Mouse (Mus musculus) gastrocnemius, postnatal 4 days (tissue): ENCODE measurements around the gene Slc34a1. TPM values are rescaled to one million over a fixed set of nuclear protein-coding genes. Genes with fewer than 3 reads are reported as not detected.

ENCODE experiments used
- DNase-seq, 2 experiments: peaks; one replicate each; pipeline ENCODE4 v3.0.0; 2021 to 2022; ENCODE audit warnings: low spot score in 2 of 2, mixed read lengths in 2 of 2
- total RNA-seq, 2 experiments: library from RNA; stranded (reverse); gene quantifications; 2 replicates each; pipeline ENCODE4 v1.2.3; 2021

Slc34a1 gene
- total RNA-seq, 2 experiments from 2014 or later, result not detected

GRCm38 (mm10) chr13:55403935-55404852, 6.2 kb downstream of the Slc34a1 start:
- DNase-seq, result no peak

DNA sequence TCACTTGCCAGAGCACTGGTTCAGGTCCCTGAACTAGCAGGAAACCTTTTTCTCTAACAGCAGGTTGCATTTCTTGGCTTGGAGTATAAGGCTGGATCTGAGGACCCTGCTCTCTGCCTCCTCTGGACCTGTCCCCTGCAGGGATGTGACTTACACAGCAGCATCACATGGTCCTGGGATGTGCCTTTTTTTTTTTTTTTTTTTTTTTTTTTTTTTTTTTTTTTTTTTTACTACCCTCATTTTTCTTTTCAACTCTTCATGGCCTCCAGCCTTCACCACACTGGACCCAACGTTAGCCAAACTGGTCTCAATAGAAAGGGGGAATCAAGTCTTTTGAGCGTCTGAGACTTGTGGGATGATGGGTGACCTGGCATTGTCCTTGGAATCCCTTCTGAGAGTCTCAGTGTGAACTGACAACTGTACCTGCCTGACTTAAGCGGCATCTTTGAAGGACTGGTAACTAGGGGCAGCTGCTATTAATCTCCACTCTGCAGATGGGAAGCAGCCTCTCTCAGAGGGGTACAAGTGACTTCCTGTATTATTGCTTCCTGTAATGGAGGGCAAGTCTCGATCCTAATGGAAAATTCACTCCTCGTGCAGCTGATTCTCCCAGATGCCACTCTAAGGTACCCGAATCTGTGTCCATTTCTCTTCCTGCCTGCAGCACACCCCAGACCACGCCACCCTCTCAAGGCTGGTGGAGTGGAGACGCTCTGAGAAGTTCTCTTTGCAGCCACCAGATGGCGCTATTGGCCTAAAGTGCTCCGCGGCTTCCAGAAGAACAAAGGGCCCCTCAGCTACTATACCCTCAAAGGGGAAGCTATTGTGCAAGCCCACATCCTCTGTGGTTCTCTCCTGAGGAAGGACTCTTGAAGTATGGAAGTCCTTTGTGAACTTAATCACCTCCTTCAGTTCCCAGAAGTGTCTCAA, 7.1 kb downstream of the Slc34a1 start:
- peak; percentile 67 to 76 for DNase-seq

- no peak for DNase-seq
Measured at GRCm38 (mm10) chr13:55405783-55406390, 7.9 kb downstream of the Slc34a1 start.

DNA sequence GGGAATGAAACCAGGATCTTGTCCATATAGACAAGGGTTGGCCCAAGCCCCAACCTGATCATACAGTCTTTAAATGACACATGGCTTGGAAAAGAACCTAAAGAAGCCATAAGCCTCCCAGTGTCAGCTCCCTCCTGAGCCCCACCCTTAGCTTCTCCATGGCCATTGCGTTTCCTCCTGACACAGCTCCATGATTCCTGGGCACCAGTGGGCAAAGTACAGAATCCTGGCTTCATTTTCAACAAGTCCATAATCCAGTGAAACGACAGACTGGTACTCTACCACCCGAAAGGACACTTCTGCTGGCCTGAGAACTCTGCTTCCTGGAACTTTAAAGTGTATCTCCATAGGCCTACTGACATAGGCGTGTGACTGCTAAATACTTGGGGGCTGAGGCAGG, 9.4 kb downstream of the Slc34a1 start:
- no peak for DNase-seq

DNA sequence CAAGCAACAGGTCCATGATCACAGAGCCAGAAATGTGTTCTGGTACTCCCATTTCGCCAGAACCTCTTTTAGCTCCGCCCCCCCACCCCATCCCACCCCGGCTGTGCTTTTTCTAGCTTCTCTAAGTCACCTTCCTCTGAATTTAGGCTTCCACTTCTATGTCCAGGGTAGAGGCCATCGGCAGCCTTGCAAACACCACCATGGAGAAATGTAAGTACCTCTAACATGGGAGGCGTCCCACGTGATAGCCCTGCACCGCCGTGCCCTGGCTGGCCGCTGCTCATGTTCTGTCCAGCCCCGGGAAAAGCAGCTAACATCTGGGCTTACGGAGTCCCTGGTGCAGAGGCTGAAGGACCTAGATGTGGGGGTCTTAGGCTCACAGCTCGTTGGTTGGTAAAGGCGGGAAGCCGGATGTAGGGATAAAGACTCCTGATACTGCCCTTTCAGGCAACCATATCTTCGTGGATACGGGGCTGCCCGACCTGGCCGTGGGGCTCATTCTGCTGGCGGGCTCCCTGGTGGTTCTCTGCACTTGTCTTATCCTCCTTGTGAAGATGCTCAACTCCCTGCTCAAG, 10.6 kb downstream of the Slc34a1 start:
- DNase-seq, result no peak

GRCm38 (mm10) chr13:55411826-55412225, 13.8 kb downstream of the Slc34a1 start:
- no peak for DNase-seq

- DNase-seq, result no peak
Measured at GRCm38 (mm10) chr13:55412643-55413307, 14.8 kb downstream of the Slc34a1 start.

DNA sequence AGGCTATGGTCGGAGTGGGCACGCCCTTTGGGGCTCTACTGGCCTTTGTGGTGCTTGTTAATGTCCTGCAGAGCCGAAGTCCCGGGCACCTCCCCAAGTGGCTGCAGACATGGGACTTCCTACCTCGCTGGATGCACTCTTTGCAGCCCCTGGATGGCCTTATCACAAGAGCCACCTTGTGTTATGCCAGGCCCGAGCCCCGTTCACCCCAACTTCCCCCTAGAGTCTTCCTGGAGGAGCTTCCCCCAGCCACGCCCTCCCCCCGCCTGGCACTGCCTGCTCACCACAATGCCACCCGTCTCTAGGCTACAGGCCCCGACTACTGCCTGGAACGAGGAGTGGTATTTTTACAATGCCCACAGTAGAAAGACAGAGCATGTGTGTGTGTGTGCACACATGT, 15.3 kb downstream of the Slc34a1 start:
- DNase-seq, result no peak

DNA sequence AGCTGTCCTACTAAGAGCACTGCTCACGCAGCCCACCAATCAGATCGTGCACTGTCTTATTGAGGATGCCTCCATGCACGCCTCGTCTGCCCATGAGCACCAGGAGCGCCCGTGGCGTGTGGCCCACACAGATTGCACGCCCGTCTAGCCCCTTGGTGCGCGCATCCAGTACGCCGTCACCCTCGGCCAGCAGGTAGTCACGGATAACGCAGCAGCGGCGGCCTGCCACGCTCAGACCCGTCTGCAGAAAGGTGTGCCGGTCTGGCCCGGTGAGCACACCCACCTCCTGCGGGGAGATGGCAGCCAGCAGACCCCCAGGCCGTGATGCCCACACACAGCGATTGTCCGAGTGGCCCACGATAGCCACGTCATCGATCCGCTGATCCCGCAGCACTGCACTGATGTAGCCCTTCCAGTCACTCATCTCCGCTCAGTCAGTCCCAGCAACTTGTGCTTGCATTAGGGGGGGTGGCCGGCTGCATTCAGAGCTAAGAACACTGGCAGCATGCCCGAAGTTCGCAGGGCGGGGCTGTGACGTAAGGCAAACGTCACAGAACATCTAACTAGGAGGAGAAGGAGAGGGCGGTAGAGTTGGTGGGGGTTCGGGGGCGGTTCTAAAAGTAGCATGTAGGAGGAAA, 16.9 kb downstream of the Slc34a1 start, which contains the start of gene Pfn3:
Pfn3 (minus strand) TSS at position 490 of the 638 bp plus-strand sequence.
- no peak for DNase-seq

GRCm38 (mm10) chr13:55418004-55418403, 20.0 kb downstream of the Slc34a1 start:
- DNase-seq, result peak; percentile 73 to 85

GRCm38 (mm10) chr13:55419142-55419541, 21.2 kb downstream of the Slc34a1 start:
- no peak for DNase-seq

- no peak for DNase-seq
Measured at GRCm38 (mm10) chr13:55420018-55420932, 22.3 kb downstream of the Slc34a1 start.

DNA sequence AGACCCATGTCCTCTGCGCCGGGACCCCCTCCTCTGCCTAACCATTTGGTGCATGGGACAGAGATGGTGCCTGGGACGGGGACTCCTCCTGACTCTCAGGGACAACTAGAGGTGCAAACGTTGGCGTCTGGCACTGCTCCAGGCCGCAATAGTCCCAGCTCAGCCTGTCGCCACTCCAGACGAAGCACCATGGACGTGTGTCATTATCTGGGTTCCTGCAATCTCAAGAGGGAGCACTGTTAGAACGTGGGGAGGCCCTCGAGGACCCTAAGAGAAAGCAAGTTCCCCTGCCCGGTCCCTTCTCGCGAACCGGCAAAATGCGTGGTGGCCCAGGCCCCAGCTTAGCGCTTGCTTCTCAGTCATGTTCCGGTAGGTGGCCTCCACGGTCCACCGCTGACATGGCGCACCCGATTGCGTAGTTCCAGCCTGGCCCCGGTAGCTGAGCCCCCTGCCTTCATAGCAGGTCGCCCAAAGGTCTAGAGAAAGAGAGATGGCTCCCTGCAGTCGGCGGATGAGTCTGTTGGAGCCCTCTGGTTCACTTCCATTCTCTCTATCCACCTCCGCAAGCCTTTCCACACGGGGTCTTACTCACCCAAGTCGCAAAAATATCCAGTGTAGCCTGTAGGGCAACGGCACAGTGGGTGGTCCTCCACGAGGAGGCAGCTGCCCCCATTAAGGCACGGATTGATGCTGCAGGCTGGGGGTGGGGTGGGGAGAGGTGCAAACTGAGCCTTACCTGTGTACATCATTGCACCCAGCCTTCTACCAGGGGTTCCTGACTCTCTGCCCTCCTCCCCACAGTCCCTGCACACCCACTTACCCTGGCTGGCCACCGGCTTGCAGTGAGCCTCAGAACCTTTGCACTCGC, 23.2 kb downstream of the Slc34a1 start:
- DNase-seq, result peak in 1 of 2 experiments; percentile 70

DNA sequence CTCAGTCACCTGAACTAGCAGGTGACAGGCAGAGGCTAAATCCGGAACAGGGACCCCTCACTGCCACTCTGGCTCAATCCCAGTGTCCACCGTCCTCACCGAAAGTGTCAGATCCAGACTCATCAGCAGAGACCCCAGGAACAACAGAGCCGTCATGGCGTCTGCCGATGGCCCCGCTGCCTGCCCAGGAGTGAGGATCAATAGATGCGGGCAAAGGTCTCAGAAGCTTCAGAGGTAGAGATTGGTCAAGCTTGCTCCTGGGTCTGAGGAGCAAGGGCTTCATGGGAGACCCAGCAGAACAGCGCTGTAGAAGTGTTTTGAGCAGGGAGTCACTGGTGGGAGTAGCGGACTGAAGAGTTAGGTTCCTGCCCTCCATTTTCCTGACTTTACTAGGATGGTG, 28.6 kb downstream of the Slc34a1 start, which contains the start of gene F12:
F12 (minus strand) TSS at position 181 of the 400 bp plus-strand sequence.
- no peak for DNase-seq

DNA sequence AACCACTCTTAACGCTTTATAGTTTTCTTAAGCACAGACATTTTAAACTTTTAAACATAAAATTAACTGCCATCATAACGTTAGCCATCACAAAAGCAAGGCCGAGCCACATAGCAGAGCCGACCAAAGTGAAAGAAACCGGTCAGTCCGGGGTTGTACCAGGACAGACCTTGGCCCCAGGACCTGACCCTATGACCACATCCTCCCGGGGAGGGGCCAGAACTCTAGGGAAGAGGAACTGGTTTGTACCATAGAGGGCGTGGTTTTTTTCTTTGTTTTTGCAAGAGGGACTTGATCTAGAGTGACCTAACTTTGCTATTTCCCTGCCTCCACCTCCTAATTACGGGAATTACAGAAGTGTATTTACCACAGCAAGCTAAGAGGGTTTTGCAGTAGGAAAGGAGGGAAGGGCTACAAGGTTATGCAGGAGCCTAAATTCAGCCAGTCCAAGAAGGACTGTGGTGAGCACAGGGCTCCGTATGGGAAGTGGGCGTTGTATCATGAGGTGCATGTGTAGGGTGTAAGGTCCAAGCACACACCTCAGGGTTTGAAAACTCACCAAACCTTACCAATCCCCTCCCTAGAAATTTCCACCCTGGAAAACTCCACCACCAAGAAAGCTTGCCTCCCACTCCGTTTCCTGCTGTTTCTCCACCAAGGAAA, 31.4 kb downstream of the Slc34a1 start:
- DNase-seq, result no peak

DNA sequence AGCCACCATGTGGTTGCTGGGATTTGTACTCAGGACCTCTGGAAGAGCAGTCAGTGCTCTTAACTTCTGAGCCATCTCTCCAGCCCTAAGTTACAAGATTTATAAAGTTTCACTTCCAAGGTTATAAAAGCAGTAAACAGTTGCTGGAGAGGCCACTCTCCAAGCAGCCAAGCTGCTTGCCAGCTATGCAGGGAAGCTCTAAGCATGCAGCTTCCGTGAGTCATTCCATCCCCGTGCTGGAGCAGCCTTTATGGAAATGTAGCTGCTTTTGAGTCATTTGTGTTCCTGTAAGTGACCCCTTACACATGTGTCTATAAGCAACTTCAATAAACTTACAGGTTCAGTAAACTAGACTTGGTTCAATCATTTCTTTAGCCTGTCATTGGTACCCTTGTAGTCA, 32.6 kb downstream of the Slc34a1 start:
- DNase-seq, result no peak
